Mouse (Mus musculus) neural tube, embryonic 12.5 days (tissue): ENCODE measurements around the gene Tlr3. TPM values are rescaled to one million over a fixed set of nuclear protein-coding genes. Genes with fewer than 3 reads are reported as not detected.
A peak's percentile ranks its signal among the peaks of the same experiment; 100 is the strongest.

Experiments used
- ATAC-seq: fragments of 200-750 bp; cut with Nextera tagmentation; 2 replicates; pipeline ENCODE4 v1.8.0; 2017; ENCODE audit warnings: low read depth, mild to moderate bottlenecking, moderate TSS enrichment, moderate library complexity; ENCODE audit not compliant: low FRiP score
- H3K27ac ChIP-seq: fragments of 300-500 bp; sonication (generic); 2 replicates; pipeline ENCODE4 v1.5.1; 2016
- H3K27me3 ChIP-seq: fragments of 300-500 bp; sonication (generic); replicated peaks from 2 replicates; pipeline ENCODE4 v1.6.1; 2016; ENCODE audit warnings: mild to moderate bottlenecking
- H3K36me3 ChIP-seq: fragments of 300-500 bp; sonication (generic); 2 replicates; pipeline ENCODE4 v1.6.1; 2016; ENCODE audit warnings: mild to moderate bottlenecking
- H3K4me1 ChIP-seq: fragments of 300-500 bp; sonication (generic); 2 replicates; pipeline ENCODE4 v1.6.1; 2016
- H3K4me2 ChIP-seq: fragments of 300-500 bp; sonication (generic); replicated peaks from 2 replicates; pipeline ENCODE4 v1.6.1; 2016; ENCODE audit warnings: mild to moderate bottlenecking
- H3K4me3 ChIP-seq: fragments of 300-500 bp; sonication (generic); 2 replicates; pipeline ENCODE4 v1.5.1; 2016
- H3K9ac ChIP-seq: fragments of 300-500 bp; sonication (generic); 2 replicates; pipeline ENCODE4 v1.6.1; 2016; ENCODE audit warnings: mild to moderate bottlenecking
- H3K9me3 ChIP-seq: fragments of 300-500 bp; sonication (generic); 2 replicates; pipeline ENCODE4 v1.6.1; 2016; ENCODE audit warnings: mild to moderate bottlenecking
- WGBS: fragments of 180-500 bp; shearing (Covaris S2); methylation state at CpG from one replicate; pipeline ENCODE4 v1.1.7; 2016; 5-methylcytosine and 5-hydroxymethylcytosine counted together
- polyA plus RNA-seq: library from polyadenylated mRNA; unstranded; fragments of >200 nt; fragmentation: Nextera tagmentation; extraction: Ambion mirVana; gene quantifications from 2 replicates; pipeline ENCODE4 v1.2.1, GENCODE M21; 2016

The Tlr3 gene
- polyA plus RNA-seq = 0.80 and 1.2 TPM in 2 replicates

DNA sequence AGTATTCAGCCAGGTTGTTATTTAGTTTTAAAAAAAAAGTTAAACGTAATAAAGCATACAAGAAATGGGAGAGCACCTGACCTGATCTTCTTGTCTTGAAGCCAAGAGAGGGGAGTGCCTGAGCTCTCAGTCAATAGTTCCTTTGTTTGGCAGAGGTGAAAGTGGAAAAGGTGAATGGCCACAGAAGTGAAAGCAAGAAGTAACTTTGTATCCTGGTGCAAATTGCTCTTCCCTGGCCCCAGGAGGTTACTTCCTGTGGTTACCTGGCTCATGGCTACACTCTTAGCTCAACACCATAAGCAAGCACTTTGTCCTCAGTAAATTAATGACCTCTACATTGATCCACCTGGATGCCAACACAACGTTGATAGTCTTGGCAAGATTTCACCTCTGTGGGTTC lies at the start of gene Tlr3:
Gene Tlr3, minus strand, starts transcription at position 199 of the 400 bp plus-strand sequence.
- no peaks in the 10 kb centered on the region for H3K9me3 ChIP-seq
- WGBS = 81% methylated on average over 2 of the region's 2 CpGs
- H3K27ac ChIP-seq = no peak within 1 kb of the TSS
- no peaks in the 10 kb centered on the region for H3K4me1 ChIP-seq
- ATAC-seq = no peak
- peak within 1 kb of the TSS; percentile 18 for H3K4me3 ChIP-seq
- no peaks in the 10 kb centered on the region for H3K36me3 ChIP-seq
- H3K9ac ChIP-seq = 0 out of 2 replicates have a peak within 1 kb of the TSS, but pooled peaks have one; percentile 2
- H3K27me3 ChIP-seq = no peaks in the 10 kb centered on the region
- H3K4me2 ChIP-seq = peak within 1 kb of the TSS; percentile 53

DNA sequence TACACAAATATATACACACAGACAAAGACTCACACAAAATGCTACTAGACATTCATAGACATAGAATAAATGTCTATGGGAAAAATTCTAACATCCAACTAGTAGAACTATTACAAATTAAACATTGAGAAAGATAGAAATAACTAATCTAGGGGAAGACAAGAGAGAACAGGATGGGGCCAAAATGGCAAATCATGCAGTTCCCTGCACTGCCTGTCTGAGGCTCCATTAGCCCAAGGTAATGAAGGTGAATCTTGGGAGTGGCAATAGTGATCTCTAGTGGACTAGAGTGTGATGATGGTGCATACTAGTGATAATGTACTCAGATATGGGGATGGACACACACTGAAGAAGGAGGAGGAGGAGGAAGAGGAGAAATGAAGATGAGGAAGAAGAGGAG lies 47.0 kb upstream of the Tlr3 start:
- no peak overlapping the region for H3K4me2 ChIP-seq
- no peaks in the 10 kb centered on the region for H3K27me3 ChIP-seq
- no peaks in the 10 kb centered on the region for H3K4me1 ChIP-seq
- H3K9me3 ChIP-seq = no peaks in the 10 kb centered on the region
- no peak overlapping the region for H3K27ac ChIP-seq
- H3K36me3 ChIP-seq = no peaks in the 10 kb centered on the region
- no peak overlapping the region for H3K9ac ChIP-seq
- H3K4me3 ChIP-seq = no peak overlapping the region
- no peak for ATAC-seq

GRCm38 (mm10) chr8:45454426-45454825 lies 43.5 kb upstream of the Tlr3 start:
- H3K4me3 ChIP-seq = no peak overlapping the region
- no peaks in the 10 kb centered on the region for H3K9me3 ChIP-seq
- H3K4me1 ChIP-seq = no peaks in the 10 kb centered on the region
- 71% methylated on average over 6 of the region's 6 CpGs for WGBS
- H3K27me3 ChIP-seq = no peaks in the 10 kb centered on the region
- ATAC-seq = peak; percentile 82
- no peaks in the 10 kb centered on the region for H3K36me3 ChIP-seq
- no peak overlapping the region for H3K9ac ChIP-seq
- H3K4me2 ChIP-seq = no peak overlapping the region
- H3K27ac ChIP-seq = no peak overlapping the region

- Histone ChIP-seq H3K4me1 (no peaks in the 10 kb centered on the region), H3K9ac (no peak overlapping the region), H3K4me2 (no peak overlapping the region), H3K27ac (no peak overlapping the region), H3K9me3 (no peaks in the 10 kb centered on the region), H3K36me3 (no peaks in the 10 kb centered on the region), H3K4me3 (no peak overlapping the region), H3K27me3 (no peaks in the 10 kb centered on the region)
- ATAC-seq = no peak
- 88% methylated on average over 3 of the region's 3 CpGs for whole genome bisulfite sequencing
Observed at GRCm38 (mm10) chr8:45452115-45452514, 41.2 kb upstream of the Tlr3 start.

GRCm38 (mm10) chr8:45448842-45449241 lies 38.0 kb upstream of the Tlr3 start:
- WGBS = 87% methylated on average over 3 of the region's 3 CpGs
- Histone ChIP-seq H3K4me3 (no peak overlapping the region), H3K27ac (no peak overlapping the region; the same call in 1 of the 2 replicates), H3K27me3 (no peaks in the 10 kb centered on the region), H3K4me2 (no peak overlapping the region), H3K4me1 (no peaks in the 10 kb centered on the region), H3K9ac (no peak overlapping the region), H3K36me3 (no peaks in the 10 kb centered on the region), H3K9me3 (no peaks in the 10 kb centered on the region)
- ATAC-seq = no peak

GRCm38 (mm10) chr8:45448257-45448656 lies 37.4 kb upstream of the Tlr3 start:
- Histone ChIP-seq H3K36me3 (no peaks in the 10 kb centered on the region), H3K4me2 (no peak overlapping the region), H3K4me3 (no peak overlapping the region), H3K9me3 (no peaks in the 10 kb centered on the region), H3K9ac (no peak overlapping the region), H3K27me3 (no peaks in the 10 kb centered on the region), H3K4me1 (no peaks in the 10 kb centered on the region), H3K27ac (no peak overlapping the region)
- ATAC-seq = no peak
- WGBS = 71% methylated on average over 1 of the region's 1 CpGs

DNA sequence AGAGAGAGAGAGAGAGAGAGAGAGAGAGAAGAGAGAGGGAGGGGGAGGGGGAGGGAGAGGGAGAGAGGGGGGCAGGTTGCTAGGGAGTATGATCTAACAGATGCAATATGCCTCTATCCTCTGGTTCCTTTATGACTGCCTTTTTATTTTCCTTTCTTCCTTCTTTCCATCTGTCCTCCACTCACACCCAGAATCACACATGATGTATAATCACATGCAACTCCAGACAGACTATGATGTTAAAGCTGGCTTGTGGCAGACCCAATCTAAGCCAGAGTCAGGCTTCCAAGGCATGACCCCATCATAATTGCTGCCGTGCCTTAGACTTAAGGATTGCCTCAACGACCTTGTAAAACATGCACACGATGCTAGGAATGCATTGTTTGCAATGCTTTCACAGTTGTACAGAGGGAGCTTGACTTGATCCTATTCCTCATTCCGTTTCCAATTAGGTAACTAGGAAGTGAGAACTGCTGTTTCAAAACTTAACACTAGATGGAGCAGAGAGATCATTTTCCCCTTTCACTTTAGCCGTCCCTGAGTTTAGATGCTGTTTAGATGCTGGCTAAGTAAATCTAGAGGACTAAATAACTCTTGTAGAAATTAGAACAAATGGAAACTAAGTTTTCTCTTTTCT lies 28.1 kb upstream of the Tlr3 start:
- WGBS = 6% methylated on average over 5 of the region's 5 CpGs
- Histone ChIP-seq H3K27me3 (no peaks in the 10 kb centered on the region), H3K4me2 (no peak overlapping the region), H3K36me3 (no peaks in the 10 kb centered on the region), H3K9me3 (no peaks in the 10 kb centered on the region), H3K27ac (no peak overlapping the region), H3K9ac (no peak overlapping the region), H3K4me3 (no peak overlapping the region), H3K4me1 (no peaks in the 10 kb centered on the region)
- peak; percentile 25; the same call in 1 of the 2 replicates for ATAC-seq

- no peaks in the 10 kb centered on the region for H3K4me1 ChIP-seq
- whole genome bisulfite sequencing = 93% methylated on average over 7 of the region's 7 CpGs
Observed at GRCm38 (mm10) chr8:45420151-45420550, 9.3 kb upstream of the Tlr3 start.

DNA sequence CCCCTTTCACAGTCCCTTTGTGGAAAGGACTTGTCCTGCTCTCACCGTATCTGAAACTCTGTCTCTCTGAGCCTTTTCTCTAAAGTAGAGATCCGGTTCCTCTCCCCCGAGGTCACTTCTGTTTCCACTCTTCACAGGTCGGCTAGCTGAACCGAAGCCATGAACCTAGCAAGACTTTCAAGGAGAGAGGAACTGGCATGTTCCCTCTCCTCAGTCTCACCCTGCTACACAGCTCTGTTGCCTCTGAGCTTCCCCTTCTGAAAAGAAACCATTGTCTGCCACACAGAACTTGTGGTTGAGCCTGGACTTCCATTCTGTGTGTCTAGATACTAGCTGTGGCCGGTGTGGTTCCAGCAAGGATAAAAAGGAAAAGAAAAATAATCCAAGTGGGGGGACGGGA lies 4.1 kb upstream of the Tlr3 start:
- WGBS = 83% methylated on average over 7 of the region's 7 CpGs

More at GRCm38 (mm10) chr8:45420151-45420550, 9.3 kb upstream of the Tlr3 start:
- Histone ChIP-seq H3K36me3 (no peaks in the 10 kb centered on the region), H3K4me2 (no peak overlapping the region), H3K27ac (no peak overlapping the region), H3K4me3 (no peak overlapping the region), H3K9me3 (no peaks in the 10 kb centered on the region), H3K27me3 (no peaks in the 10 kb centered on the region), H3K9ac (no peak overlapping the region)
- ATAC-seq = no peak

DNA sequence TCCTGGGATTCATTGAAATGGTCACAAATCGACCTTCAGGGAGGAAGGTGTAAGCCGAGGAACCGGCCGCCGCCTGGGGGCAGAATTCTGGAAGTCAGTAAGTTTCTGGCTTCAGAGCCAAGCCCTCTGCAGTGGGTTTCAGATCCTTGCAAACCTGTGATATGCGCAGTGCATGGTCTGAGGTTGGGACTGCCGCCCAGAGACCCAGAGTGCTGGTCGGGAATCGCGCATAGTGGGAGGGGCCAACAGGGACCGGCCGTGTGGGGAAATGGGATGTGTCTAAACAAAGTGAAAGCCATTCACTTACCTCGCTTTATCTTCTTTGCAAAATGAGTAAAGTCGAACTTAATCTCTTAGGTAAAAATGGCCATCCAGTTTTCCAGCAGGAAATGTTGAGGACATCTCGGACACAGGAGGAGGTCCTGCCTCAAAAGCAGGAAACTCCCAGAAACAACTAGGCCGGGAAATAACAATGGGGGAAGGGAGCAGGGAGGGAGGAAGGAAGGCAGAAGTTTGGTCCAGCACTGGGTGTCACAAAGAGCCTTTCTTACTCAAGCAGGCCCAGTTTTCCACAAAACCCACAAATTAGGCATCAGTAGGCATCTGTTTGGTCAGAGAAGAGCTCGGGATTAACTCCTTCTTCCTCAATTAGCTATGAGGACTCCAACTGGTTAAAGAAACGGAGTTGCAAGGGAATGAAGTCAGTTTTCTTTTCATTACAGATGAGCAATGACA lies 567 bp downstream of the Tlr3 start:
- Histone ChIP-seq H3K9me3 (no peaks in the 10 kb centered on the region), H3K36me3 (no peaks in the 10 kb centered on the region), H3K4me3 (peak overlapping the region; percentile 18), H3K9ac (0 out of 2 replicates have a peak overlapping the region, but pooled peaks have one; percentile 2), H3K4me1 (no peaks in the 10 kb centered on the region), H3K27ac (no peak overlapping the region), H3K4me2 (peak overlapping the region; percentile 53), H3K27me3 (no peaks in the 10 kb centered on the region)
- WGBS = 15% methylated on average over 18 of the region's 18 CpGs
- ATAC-seq = peak; percentile 87

More for the DNA sequence above, 4.1 kb upstream of the Tlr3 start:
- Histone ChIP-seq H3K4me2 (no peak overlapping the region), H3K9me3 (no peaks in the 10 kb centered on the region), H3K36me3 (no peaks in the 10 kb centered on the region), H3K4me1 (no peaks in the 10 kb centered on the region), H3K27me3 (no peaks in the 10 kb centered on the region), H3K4me3 (no peak overlapping the region), H3K9ac (no peak overlapping the region), H3K27ac (no peak overlapping the region)
- no peak for ATAC-seq

GRCm38 (mm10) chr8:45409702-45410101 lies 1.2 kb downstream of the Tlr3 start:
- Histone ChIP-seq H3K9me3 (no peaks in the 10 kb centered on the region), H3K27me3 (no peaks in the 10 kb centered on the region), H3K4me3 (peak overlapping the region; percentile 18; the same call in 1 of the 2 replicates), H3K9ac (0 out of 2 replicates have a peak overlapping the region, but pooled peaks have one; percentile 2), H3K27ac (no peak overlapping the region), H3K4me2 (peak overlapping the region; percentile 53), H3K36me3 (no peaks in the 10 kb centered on the region), H3K4me1 (no peaks in the 10 kb centered on the region)
- no peak for ATAC-seq
- WGBS = 54% methylated on average over 4 of the region's 4 CpGs

DNA sequence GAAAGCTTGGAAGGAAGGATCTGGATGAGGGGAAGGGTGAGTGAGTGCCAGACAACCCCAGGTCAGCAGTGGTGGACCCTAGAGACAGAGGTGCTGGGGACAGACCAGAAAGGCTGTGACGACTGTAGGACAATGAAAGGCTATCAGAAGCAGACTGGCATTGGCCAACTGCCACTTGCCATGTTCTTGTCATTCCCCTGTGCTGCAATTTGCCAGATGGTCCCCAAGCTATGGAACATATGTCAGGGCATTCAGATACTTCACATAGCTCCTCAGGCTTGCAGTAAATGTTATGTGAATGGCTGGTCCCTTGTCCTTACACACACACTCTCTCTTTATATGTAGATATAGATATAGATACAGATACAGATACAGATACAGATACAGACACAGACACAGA lies 27.6 kb downstream of the Tlr3 start:
- Histone ChIP-seq H3K4me3 (no peak overlapping the region), H3K9me3 (no peaks in the 10 kb centered on the region), H3K4me2 (no peak overlapping the region), H3K27me3 (peaks cover 6% of the 10 kb centered on the region), H3K4me1 (peaks cover 13% of the 10 kb centered on the region), H3K9ac (no peak overlapping the region), H3K36me3 (no peaks in the 10 kb centered on the region), H3K27ac (no peak overlapping the region)
- no peak for ATAC-seq
- 29% methylated on average over 1 of the region's 1 CpGs for WGBS
